12 mouse cellular contexts compared by ENCODE assay signal in genomic region chr19:6343996-6344395, GRCm38 (mm10).
"Had no signal": no experiment of that assay in that cellular context is flagged by ENCODE, and none has a peak within 500 bp of the region (broad histone marks: within the 10 kb centered on the region; RNA-seq: fewer than 3 reads in every experiment).

No protein-coding gene starts in this region.

- H3K4me3 ChIP-seq: layer of hippocampus, adult 2 months; limb, embryonic 12.5 days; liver, embryonic 15.5 days; midbrain, embryonic 10.5 days; myocyte; neural tube, embryonic 12.5 days had no signal

- H3K27ac ChIP-seq: layer of hippocampus, adult 2 months; limb, embryonic 12.5 days; liver, embryonic 15.5 days; midbrain, embryonic 10.5 days; neural tube, embryonic 12.5 days; stomach, postnatal 0 days had no signal

- H3K27me3 ChIP-seq: limb, embryonic 12.5 days; liver, embryonic 15.5 days; neural tube, embryonic 12.5 days had no signal

- DNase-seq: kidney, postnatal 10 days; kidney, postnatal 4 days; liver; lung, adult 2 months; midbrain, embryonic 14.5 days had no signal
